8 mouse cellular contexts compared by ENCODE assay signal in genomic region chr5:92398153-92398552, GRCm38 (mm10). TPM values are rescaled to one million over a fixed set of nuclear protein-coding genes. Genes with fewer than 3 reads are reported as not detected.
A peak's percentile ranks its signal among the peaks of the same experiment; 100 is the strongest.
DNase-seq lines count a peak whose midpoint lies in the region; ATAC-seq lines count a peak whose summit lies in the region.

No protein-coding gene starts in this region.

- H3K4me1 ChIP-seq in embryonic facial prominence, embryonic 10.5 days, result peaks cover 8% of the 10 kb centered on the region
- H3K4me1 ChIP-seq in limb, embryonic 15.5 days, result no peaks in the 10 kb centered on the region

- no peak overlapping the region for H3K4me2 ChIP-seq in limb, embryonic 15.5 days

- H3K9ac ChIP-seq in limb, embryonic 15.5 days, result no peak overlapping the region

- whole genome bisulfite sequencing in embryonic facial prominence, embryonic 10.5 days, result 23% methylated on average over 5 of the region's 5 CpGs
- 23% methylated on average over 5 of the region's 5 CpGs for WGBS in limb, embryonic 15.5 days

- DNase-seq in A20 (ENCODE audit: low read depth, low spot score), result peak; percentile 82
- peak; percentile 52 for DNase-seq in adrenal gland, adult 8-10 months
- peak; percentile 82 for DNase-seq in embryonic facial prominence, embryonic 10.5 days (ENCODE audit: low spot score)
- DNase-seq in heart, adult 18-20 months, result peak; percentile 84 to 92
- peak; percentile 83 for DNase-seq in kidney, adult 18-20 months
- peak; percentile 37 to 49 for DNase-seq in monocyte, adult 2 months (ENCODE audit: low read depth in 1 of 2, low spot score in 2 of 2)
- peak; percentile 78 to 89 for DNase-seq in spleen, postnatal 4 days (ENCODE audit: low spot score in 2 of 2)

- ATAC-seq in limb, embryonic 15.5 days (ENCODE audit: insufficient number of reproducible peaks, low FRiP score, low TSS enrichment, low read depth), result 0 out of 2 replicates have a peak, but pooled peaks have one; percentile 50

- no peak overlapping the region for H3K4me3 ChIP-seq in embryonic facial prominence, embryonic 10.5 days
- H3K4me3 ChIP-seq in limb, embryonic 15.5 days, result no peak overlapping the region

- H3K9me3 ChIP-seq in embryonic facial prominence, embryonic 10.5 days, result no peaks in the 10 kb centered on the region
- no peaks in the 10 kb centered on the region for H3K9me3 ChIP-seq in limb, embryonic 15.5 days

- peak overlapping the region; percentile 45; the same call in 1 of the 2 replicates for H3K27ac ChIP-seq in embryonic facial prominence, embryonic 10.5 days (replicated peaks)
- H3K27ac ChIP-seq in limb, embryonic 15.5 days, result no peak overlapping the region

- H3K36me3 ChIP-seq in embryonic facial prominence, embryonic 10.5 days (replicated peaks), result no peaks in the 10 kb centered on the region
- H3K36me3 ChIP-seq in limb, embryonic 15.5 days, result no peaks in the 10 kb centered on the region

- H3K27me3 ChIP-seq in embryonic facial prominence, embryonic 10.5 days (replicated peaks; ENCODE audit: low read depth, poor library complexity, severe bottlenecking), result peaks cover 22% of the 10 kb centered on the region
- peaks cover 7% of the 10 kb centered on the region; the same call in 1 of the 2 replicates for H3K27me3 ChIP-seq in limb, embryonic 15.5 days

RNA-seq across cellular contexts. Expression of gene Nup54, which starts 36.9 kb away (rescaled TPM):
- 10 to 100 TPM; 23.5 to 36.6 (median 26.6) TPM for total RNA-seq in adrenal gland, adult 8-10 months (2022)
- polyA plus RNA-seq in embryonic facial prominence, embryonic 10.5 days (2016; fragmentation: Nextera tagmentation; extraction: Ambion mirVana), result 72.6 and 76.2 TPM in 2 replicates
- 10 to 100 TPM; 19.1 to 21.9 TPM for total RNA-seq in heart, adult 18-20 months (2021)
- 45.4 and 47.7 TPM in 2 replicates for polyA plus RNA-seq in limb, embryonic 15.5 days (2015; fragmentation: Nextera tagmentation; extraction: Ambion mirVana)

RNA-seq across cellular contexts. Expression of gene Cxcl10, which starts 49.5 kb away (rescaled TPM):
- 1 to 10 TPM in 2 of 4 experiments, under 1 TPM in 2; 0.35 to 2.1 (median 1.1) TPM for total RNA-seq in adrenal gland, adult 8-10 months (2022)
- 0.14 TPM in 1 of 2 replicates, not detected in the other for polyA plus RNA-seq in embryonic facial prominence, embryonic 10.5 days (2016; fragmentation: Nextera tagmentation; extraction: Ambion mirVana)
- total RNA-seq in heart, adult 18-20 months (2021), result under 1 TPM in 1 of 2 experiments, not detected in 1; 0.25 TPM
- polyA plus RNA-seq in limb, embryonic 15.5 days (2015; fragmentation: Nextera tagmentation; extraction: Ambion mirVana), result 1.1 TPM in 2 replicates
